Mouse (Mus musculus) midbrain, embryonic 16.5 days (tissue): ENCODE measurements around the gene Tspan12. TPM values are rescaled to one million over a fixed set of nuclear protein-coding genes. Genes with fewer than 3 reads are reported as not detected.
"Not testable (repeated sequence)": the region's sequence is repeated elsewhere in the genome, so short reads cannot be mapped to it uniquely, and the experiment has no call there.

Source experiments
- ATAC-seq: fragments of 200-750 bp; cut with Nextera tagmentation; 2 replicates; pipeline ENCODE4 v1.8.0; 2017; ENCODE audit warnings: moderate TSS enrichment
- H3K27ac ChIP-seq: fragments of 300-500 bp; sonication (generic); 2 replicates; pipeline ENCODE4 v1.5.1; 2014; ENCODE audit warnings: mild to moderate bottlenecking, low read length, mixed read lengths
- H3K27me3 ChIP-seq: fragments of 300-500 bp; sonication (generic); 2 replicates; pipeline ENCODE4 v1.6.1; 2014; ENCODE audit warnings: low read depth, low read length, mixed read lengths; ENCODE audit not compliant: control insufficient read depth, insufficient read depth
- H3K36me3 ChIP-seq: fragments of 300-500 bp; sonication (generic); 2 replicates; pipeline ENCODE4 v1.6.1; 2014; ENCODE audit warnings: mild to moderate bottlenecking, low read length, moderate library complexity, mixed read lengths; ENCODE audit not compliant: control insufficient read depth, insufficient read depth
- H3K4me1 ChIP-seq: fragments of 300-500 bp; sonication (generic); 2 replicates; pipeline ENCODE4 v1.6.1; 2014; ENCODE audit warnings: mild to moderate bottlenecking, low read length, mixed read lengths; ENCODE audit not compliant: control insufficient read depth, insufficient read depth
- H3K4me2 ChIP-seq: fragments of 300-500 bp; sonication (generic); 2 replicates; pipeline ENCODE4 v1.6.1; 2014; ENCODE audit warnings: mild to moderate bottlenecking, low read length, mixed read lengths
- H3K4me3 ChIP-seq: fragments of 300-500 bp; sonication (generic); 2 replicates; pipeline ENCODE4 v1.5.1; 2014; ENCODE audit warnings: low read depth, mild to moderate bottlenecking, low read length, moderate library complexity, mixed read lengths
- H3K9ac ChIP-seq: fragments of 300-500 bp; sonication (generic); 2 replicates; pipeline ENCODE4 v1.6.1; 2014; ENCODE audit warnings: low read depth, low read length, mixed read lengths
- H3K9me3 ChIP-seq: fragments of 300-500 bp; sonication (generic); replicated peaks from 2 replicates; pipeline ENCODE4 v1.6.1; 2014; ENCODE audit warnings: mild to moderate bottlenecking, low read length, mixed read lengths; ENCODE audit not compliant: control insufficient read depth, poor library complexity, severe bottlenecking
- WGBS: fragments of 180-500 bp; shearing (Covaris S2); extraction: QIAGEN DNeasy Blood & Tissue Kit; methylation state at CpG from one replicate; pipeline ENCODE4 v1.1.7; 2014; 5-methylcytosine and 5-hydroxymethylcytosine counted together
- polyA plus RNA-seq: library from polyadenylated mRNA; unstranded; fragments of >200 nt; fragmentation: Nextera tagmentation; extraction: Ambion mirVana; gene quantifications from 2 replicates; pipeline ENCODE4 v1.2.1, GENCODE M21; 2015

Tspan12 gene
- polyA plus RNA-seq, 1 experiment from 2014 or later = 63.2 TPM

- Histone ChIP-seq H3K36me3 (no peaks in the 10 kb centered on the region; the same call in 1 of the 2 replicates), H3K4me3 (no peak overlapping the region), H3K9me3 (no peaks in the 10 kb centered on the region), H3K4me2 (no peak overlapping the region), H3K27ac (no peak overlapping the region), H3K4me1 (no peaks in the 10 kb centered on the region), H3K9ac (no peak overlapping the region), H3K27me3 (no peaks in the 10 kb centered on the region)
- ATAC-seq = peak; percentile 81
- 6% methylated on average over 7 of the region's 7 CpGs for WGBS
Measured at GRCm38 (mm10) chr6:21795072-21795407, 57.3 kb downstream of the Tspan12 start.

DNA sequence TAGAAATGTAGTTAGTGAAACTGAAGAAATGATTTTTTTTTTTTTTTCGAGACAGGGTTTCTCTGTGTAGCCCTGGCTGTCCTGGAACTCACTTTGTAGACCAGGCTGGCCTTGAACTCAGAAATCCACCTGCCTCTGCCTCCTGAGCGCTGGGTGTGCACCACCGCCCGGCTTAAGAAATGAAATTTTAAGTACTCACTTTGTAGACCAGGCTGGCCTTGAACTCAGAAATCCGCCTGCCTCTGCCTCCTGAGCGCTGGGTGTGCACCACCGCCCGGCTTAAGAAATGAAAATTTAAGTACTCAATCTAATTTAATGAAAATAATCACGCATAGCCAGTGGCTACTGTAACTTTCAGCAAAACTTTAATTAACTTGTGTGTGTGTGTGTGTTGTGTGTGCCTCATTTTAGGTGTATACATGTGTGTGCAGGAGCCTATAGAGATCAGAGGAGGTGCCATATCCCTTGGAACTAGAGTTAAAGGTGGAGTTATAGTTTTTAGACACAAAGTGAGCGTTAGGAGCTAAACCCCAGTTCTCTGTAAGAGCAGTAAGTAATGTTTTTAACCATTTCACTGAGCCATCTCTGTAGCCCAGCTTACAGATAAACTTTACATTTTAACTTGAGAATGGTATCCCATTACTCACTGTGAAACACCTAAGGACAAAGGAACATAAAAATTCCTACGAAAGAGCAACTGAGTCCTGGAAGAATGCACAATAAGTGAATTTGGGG, 57.8 kb downstream of the Tspan12 start:
- Histone ChIP-seq H3K9me3 (no peaks in the 10 kb centered on the region), H3K4me2 (no peak overlapping the region), H3K4me3 (no peak overlapping the region), H3K27ac (no peak overlapping the region), H3K9ac (no peak overlapping the region), H3K27me3 (no peaks in the 10 kb centered on the region), H3K4me1 (no peaks in the 10 kb centered on the region), H3K36me3 (no peaks in the 10 kb centered on the region)
- ATAC-seq = no peak
- 81% methylated on average over 11 of the region's 11 CpGs for WGBS

- H3K4me2 ChIP-seq = no peak overlapping the region
- no peaks in the 10 kb centered on the region for H3K27me3 ChIP-seq
- no peak overlapping the region for H3K4me3 ChIP-seq
- no peaks in the 10 kb centered on the region for H3K9me3 ChIP-seq
- WGBS = 81% methylated on average over 7 of the region's 7 CpGs
- H3K4me1 ChIP-seq = no peaks in the 10 kb centered on the region
- H3K27ac ChIP-seq = no peak overlapping the region
- H3K9ac ChIP-seq = no peak overlapping the region
- H3K36me3 ChIP-seq = no peaks in the 10 kb centered on the region
- ATAC-seq = no peak
Measured at GRCm38 (mm10) chr6:21791307-21791706, 61.0 kb downstream of the Tspan12 start.

GRCm38 (mm10) chr6:21790550-21791086, 61.7 kb downstream of the Tspan12 start:
- no peak for ATAC-seq
- H3K4me2 ChIP-seq = no peak overlapping the region
- H3K9ac ChIP-seq = no peak overlapping the region
- no peaks in the 10 kb centered on the region for H3K4me1 ChIP-seq
- H3K36me3 ChIP-seq = no peaks in the 10 kb centered on the region
- no peaks in the 10 kb centered on the region for H3K9me3 ChIP-seq
- H3K4me3 ChIP-seq = no peak overlapping the region
- 81% methylated on average over 4 of the region's 4 CpGs for WGBS
- no peaks in the 10 kb centered on the region for H3K27me3 ChIP-seq
- H3K27ac ChIP-seq = no peak overlapping the region

GRCm38 (mm10) chr6:21790036-21790435, 62.3 kb downstream of the Tspan12 start:
- H3K4me1 ChIP-seq = no peaks in the 10 kb centered on the region
- no peak overlapping the region for H3K4me2 ChIP-seq
- ATAC-seq = no peak

GRCm38 (mm10) chr6:21789582-21789981, 62.7 kb downstream of the Tspan12 start:
- H3K27ac ChIP-seq, H3K9ac ChIP-seq, H3K27me3 ChIP-seq, H3K4me2 ChIP-seq, H3K4me1 ChIP-seq, ATAC-seq, H3K36me3 ChIP-seq, H3K4me3 ChIP-seq, H3K9me3 ChIP-seq: not testable (repeated sequence)
- 61% methylated on average over 1 of the region's 1 CpGs for WGBS

More at GRCm38 (mm10) chr6:21790036-21790435, 62.3 kb downstream of the Tspan12 start:
- Histone ChIP-seq H3K9me3 (no peaks in the 10 kb centered on the region), H3K4me3 (no peak overlapping the region), H3K36me3 (no peaks in the 10 kb centered on the region), H3K27me3 (no peaks in the 10 kb centered on the region), H3K9ac (no peak overlapping the region), H3K27ac (no peak overlapping the region)
- WGBS = 85% methylated on average over 2 of the region's 2 CpGs

DNA sequence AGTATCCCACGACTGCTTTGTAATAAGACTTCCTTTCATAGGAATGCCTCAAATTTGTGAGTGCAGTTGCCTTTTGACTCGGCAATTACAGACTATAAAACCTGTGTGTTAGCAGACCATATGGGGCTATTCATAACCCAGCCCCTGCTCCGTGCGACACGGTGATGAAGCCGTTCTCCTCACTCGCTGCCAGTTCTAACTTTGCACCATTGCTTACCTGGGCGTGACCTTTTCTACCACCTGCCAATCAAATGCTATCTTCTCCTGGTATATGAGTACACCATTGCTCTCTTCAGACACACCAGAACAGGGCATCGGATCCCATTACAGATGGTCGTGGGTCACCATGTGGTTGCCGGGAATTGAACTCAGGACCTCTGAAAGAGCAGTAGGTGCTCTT, 64.6 kb downstream of the Tspan12 start:
- 44% methylated on average over 11 of the region's 11 CpGs for WGBS
- Histone ChIP-seq H3K4me1 (no peaks in the 10 kb centered on the region), H3K9ac (no peak overlapping the region), H3K27me3 (no peaks in the 10 kb centered on the region), H3K4me2 (no peak overlapping the region), H3K27ac (no peak overlapping the region), H3K4me3 (no peak overlapping the region), H3K36me3 (no peaks in the 10 kb centered on the region), H3K9me3 (no peaks in the 10 kb centered on the region)
- peak; percentile 68; the same call in 1 of the 2 replicates for ATAC-seq

DNA sequence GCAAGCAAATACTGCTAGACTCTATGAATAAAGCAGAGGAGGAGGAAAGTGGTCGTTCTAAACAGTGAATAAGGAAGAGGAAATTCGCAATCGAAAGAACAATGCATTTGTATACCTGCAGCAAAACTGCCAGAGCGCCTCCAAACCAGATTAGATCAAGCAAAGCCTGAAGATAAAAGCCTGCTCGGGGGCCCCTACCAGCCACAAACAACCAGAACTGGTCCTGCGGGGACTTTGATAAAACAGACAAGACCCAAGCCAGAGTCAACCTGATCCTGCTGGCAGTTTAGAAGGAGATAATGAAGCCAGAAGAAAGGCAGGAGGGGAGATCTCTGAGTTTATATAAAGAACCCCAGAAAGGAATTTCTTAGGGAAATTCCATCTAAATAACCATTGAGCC, 65.0 kb downstream of the Tspan12 start:
- Histone ChIP-seq H3K4me1 (no peaks in the 10 kb centered on the region), H3K36me3 (no peaks in the 10 kb centered on the region), H3K9ac (no peak overlapping the region), H3K27me3 (no peaks in the 10 kb centered on the region), H3K9me3 (no peaks in the 10 kb centered on the region), H3K4me2 (no peak overlapping the region), H3K4me3 (no peak overlapping the region), H3K27ac (no peak overlapping the region)
- no peak for ATAC-seq
- 18% methylated on average over 6 of the region's 6 CpGs for WGBS

- Histone ChIP-seq H3K4me2 (no peak overlapping the region), H3K27ac (no peak overlapping the region), H3K9me3 (no peaks in the 10 kb centered on the region), H3K4me3 (no peak overlapping the region), H3K36me3 (0 out of 2 replicates have a peak, but pooled peaks cover 2% of the 10 kb centered on the region), H3K4me1 (no peaks in the 10 kb centered on the region), H3K9ac (no peak overlapping the region), H3K27me3 (no peaks in the 10 kb centered on the region)
- 90% methylated on average over 7 of the region's 7 CpGs for WGBS
- ATAC-seq = no peak
Measured at GRCm38 (mm10) chr6:21774213-21774916, 78.0 kb downstream of the Tspan12 start.
